Mouse (Mus musculus) heart, embryonic 11.5 days (tissue): ENCODE measurements around the gene Rgs7. TPM values are rescaled to one million over a fixed set of nuclear protein-coding genes. Genes with fewer than 3 reads are reported as not detected.

ENCODE experiments used
- ATAC-seq: fragments of 200-750 bp; cut with Nextera tagmentation; replicated peaks from 2 replicates; pipeline ENCODE4 v1.8.0; 2017; ENCODE audit warnings: moderate library complexity; ENCODE audit not compliant: insufficient number of reproducible peaks, low FRiP score, low TSS enrichment
- H3K27ac ChIP-seq: fragments of 300-500 bp; sonication (generic); 2 replicates; pipeline ENCODE4 v1.5.1; 2014; ENCODE audit warnings: mild to moderate bottlenecking, low read depth, low read length
- H3K27me3 ChIP-seq: fragments of 300-500 bp; sonication (generic); 2 replicates; pipeline ENCODE4 v1.6.1; 2014; ENCODE audit warnings: mild to moderate bottlenecking, low read length, mixed read lengths; ENCODE audit not compliant: control insufficient read depth, insufficient read depth
- H3K36me3 ChIP-seq: fragments of 300-500 bp; sonication (generic); 2 replicates; pipeline ENCODE4 v1.6.1; 2014; ENCODE audit warnings: mild to moderate bottlenecking, low read length, moderate library complexity, mixed read lengths; ENCODE audit not compliant: control insufficient read depth, insufficient read depth
- H3K4me1 ChIP-seq: fragments of 300-500 bp; sonication (generic); 2 replicates; pipeline ENCODE4 v1.6.1; 2014; ENCODE audit warnings: low read length; ENCODE audit not compliant: control insufficient read depth, insufficient read depth
- H3K4me2 ChIP-seq: fragments of 300-500 bp; sonication (generic); 2 replicates; pipeline ENCODE4 v1.6.1; 2014; ENCODE audit warnings: mild to moderate bottlenecking, moderate library complexity
- H3K4me3 ChIP-seq: fragments of 300-500 bp; sonication (generic); 2 replicates; pipeline ENCODE4 v1.5.1; 2014; ENCODE audit warnings: low read depth, low read length
- H3K9ac ChIP-seq: fragments of 300-500 bp; sonication (generic); 2 replicates; pipeline ENCODE4 v1.6.1; 2014; ENCODE audit warnings: mild to moderate bottlenecking, low read depth, low read length, moderate library complexity
- H3K9me3 ChIP-seq: fragments of 300-500 bp; sonication (generic); replicated peaks from 2 replicates; pipeline ENCODE4 v1.6.1; 2016; ENCODE audit warnings: low read length; ENCODE audit not compliant: control insufficient read depth
- WGBS: fragments of 180-500 bp; shearing (Covaris S2); extraction: QIAGEN DNeasy Blood & Tissue Kit; methylation state at CpG from one replicate; pipeline ENCODE4 v1.1.7; 2014; ENCODE audit not compliant: insufficient replicate concordance; 5-methylcytosine and 5-hydroxymethylcytosine counted together
- polyA plus RNA-seq: library from polyadenylated mRNA; unstranded; fragments of >200 nt; fragmentation: Nextera tagmentation; extraction: Ambion mirVana; gene quantifications from 2 replicates; pipeline ENCODE4 v1.2.1, GENCODE M21; 2014

The Rgs7 gene
- polyA plus RNA-seq, 1 experiment from 2014 or later = 0.57 TPM

DNA sequence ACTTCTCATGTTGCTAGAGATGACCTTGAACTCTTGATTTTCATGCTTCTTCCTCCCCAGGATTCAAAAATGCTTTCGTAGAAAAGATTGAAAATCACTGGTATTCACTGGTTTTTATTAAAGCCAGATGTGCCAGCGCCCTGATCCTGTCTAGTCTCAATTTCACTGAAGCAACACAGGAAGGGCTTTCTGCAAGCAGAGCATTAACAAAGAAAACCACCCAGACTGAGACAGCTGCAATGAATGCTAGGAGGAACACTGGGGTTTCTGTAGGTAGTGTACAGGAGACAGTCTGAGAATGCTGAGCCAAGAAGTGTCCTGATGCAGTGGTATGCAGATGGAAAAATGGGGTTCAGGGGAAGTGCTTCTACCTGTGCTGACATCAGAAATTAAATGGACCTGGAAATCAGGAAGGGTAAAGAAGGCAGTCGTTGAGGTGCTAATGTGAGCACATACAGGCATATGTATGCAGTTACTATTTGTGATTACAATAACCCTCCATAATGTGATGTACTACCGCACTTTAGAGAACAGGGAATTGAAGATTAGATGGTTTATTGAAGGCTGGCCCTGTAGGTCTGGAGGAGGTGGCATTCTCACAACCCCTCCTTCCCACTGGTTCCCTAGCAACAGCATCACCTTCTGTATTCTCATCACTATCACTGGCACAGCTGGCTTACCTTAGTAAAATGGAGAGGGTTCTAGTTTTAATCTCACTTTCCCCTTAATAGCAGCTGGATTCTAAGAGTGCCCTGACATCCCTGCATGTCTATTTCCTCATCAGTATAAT is 412.3 kb downstream of the Rgs7 start:
- no peak for ATAC-seq

DNA sequence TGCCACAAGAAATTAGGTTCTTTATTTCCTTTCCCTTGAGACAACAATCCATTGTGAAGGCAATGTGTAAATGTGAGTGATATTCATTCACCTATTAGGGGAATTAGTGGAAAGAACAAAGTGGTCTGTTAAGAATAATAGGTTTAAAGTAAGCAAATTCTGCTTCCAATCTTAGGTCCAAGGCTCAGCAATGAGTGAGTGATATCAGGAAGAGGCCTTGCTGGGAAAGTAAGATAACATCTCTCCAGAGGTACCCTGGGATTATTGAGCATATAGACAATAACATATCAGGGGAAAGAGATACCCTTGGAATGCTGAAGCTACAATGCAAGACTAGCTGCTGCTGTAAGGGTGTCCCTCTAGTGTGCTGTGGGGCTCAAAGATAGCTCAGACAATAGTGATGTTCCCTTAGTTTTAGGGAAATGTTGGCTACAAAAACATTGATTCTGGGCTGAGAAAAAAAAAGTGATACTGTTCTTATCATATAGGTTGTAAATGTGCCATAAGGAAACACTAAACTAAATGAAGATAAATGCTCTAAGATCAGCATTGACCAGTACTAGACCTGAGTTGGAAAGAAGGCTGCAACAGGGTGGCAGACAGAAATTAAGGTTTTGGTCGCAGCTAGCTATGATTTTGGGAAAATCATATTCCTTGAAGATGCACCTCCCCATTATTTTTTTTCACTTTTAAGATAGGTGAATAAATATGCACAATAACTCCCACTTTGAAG is 418.6 kb downstream of the Rgs7 start:
- no peak for ATAC-seq
- H3K4me2 ChIP-seq = no peak overlapping the region
- no peak overlapping the region for H3K9ac ChIP-seq
- 79% methylated on average over 1 of the region's 1 CpGs for WGBS
- H3K27me3 ChIP-seq = no peaks in the 10 kb centered on the region
- no peaks in the 10 kb centered on the region for H3K36me3 ChIP-seq
- no peaks in the 10 kb centered on the region for H3K9me3 ChIP-seq
- H3K4me3 ChIP-seq = no peak overlapping the region
- no peak overlapping the region for H3K27ac ChIP-seq
- H3K4me1 ChIP-seq = no peaks in the 10 kb centered on the region

More for the DNA sequence above, 412.3 kb downstream of the Rgs7 start:
- H3K4me2 ChIP-seq = no peak overlapping the region
- H3K9ac ChIP-seq = no peak overlapping the region
- H3K4me3 ChIP-seq = no peak overlapping the region
- no peaks in the 10 kb centered on the region for H3K4me1 ChIP-seq
- H3K27ac ChIP-seq = no peak overlapping the region
- no peaks in the 10 kb centered on the region for H3K9me3 ChIP-seq
- no peaks in the 10 kb centered on the region for H3K27me3 ChIP-seq
- 59% methylated on average over 4 of the region's 4 CpGs for WGBS
- H3K36me3 ChIP-seq = no peaks in the 10 kb centered on the region

DNA sequence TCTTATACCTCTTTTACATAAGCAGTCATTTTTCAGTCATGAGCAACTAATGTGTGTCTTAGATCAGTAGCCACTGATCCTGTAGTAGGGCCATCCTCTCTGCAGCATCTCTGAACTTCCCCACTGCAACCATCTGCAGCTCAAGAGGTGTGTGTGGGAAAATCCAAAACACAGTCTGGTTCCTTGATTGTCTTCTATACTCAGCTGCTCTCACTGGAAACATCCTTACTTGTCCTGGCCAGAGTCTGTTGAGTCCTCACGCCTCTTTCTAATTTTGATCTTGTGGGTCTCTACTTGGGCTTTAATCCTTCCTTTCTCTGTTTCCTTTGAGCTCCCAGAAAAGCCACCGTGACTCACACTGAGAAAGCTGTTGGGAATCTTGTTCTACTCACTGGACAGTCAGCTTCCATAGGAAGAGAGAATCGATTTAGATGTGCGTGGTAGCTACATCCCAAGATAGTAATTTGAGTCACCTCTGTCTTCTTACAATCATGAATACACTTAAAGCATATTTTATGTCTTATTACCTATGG is 422.5 kb downstream of the Rgs7 start:
- WGBS = 78% methylated on average over 4 of the region's 4 CpGs
- ATAC-seq = no peak
- no peaks in the 10 kb centered on the region for H3K27me3 ChIP-seq

DNA sequence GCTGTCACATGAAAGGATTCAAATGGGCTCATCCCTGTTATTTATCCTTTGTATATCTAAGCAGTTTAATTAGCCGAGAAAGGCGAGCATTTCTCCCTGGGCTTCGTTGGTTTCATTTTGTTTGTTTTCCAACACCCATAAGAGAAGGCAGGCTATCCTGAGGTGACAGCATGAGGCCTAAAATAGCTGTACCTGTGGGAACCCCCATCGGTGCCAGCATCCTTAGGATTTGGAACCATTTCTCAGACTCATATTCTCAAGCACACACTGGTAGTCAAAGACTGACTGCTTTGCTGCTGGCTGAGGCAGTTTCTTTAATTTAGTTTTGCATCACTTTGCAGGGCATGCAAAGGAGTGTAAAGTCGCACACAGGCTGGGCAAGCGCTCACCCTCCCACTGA is 443.2 kb downstream of the Rgs7 start:
- no peaks in the 10 kb centered on the region for H3K4me1 ChIP-seq
- no peak for ATAC-seq
- H3K9ac ChIP-seq = no peak overlapping the region
- no peak overlapping the region for H3K27ac ChIP-seq
- WGBS = 79% methylated on average over 6 of the region's 6 CpGs
- no peaks in the 10 kb centered on the region for H3K9me3 ChIP-seq
- no peak overlapping the region for H3K4me2 ChIP-seq
- no peaks in the 10 kb centered on the region for H3K27me3 ChIP-seq
- no peaks in the 10 kb centered on the region for H3K36me3 ChIP-seq
- no peak overlapping the region for H3K4me3 ChIP-seq

More for the DNA sequence above, 422.5 kb downstream of the Rgs7 start:
- Histone ChIP-seq H3K9ac (no peak overlapping the region), H3K36me3 (no peaks in the 10 kb centered on the region), H3K4me1 (no peaks in the 10 kb centered on the region), H3K4me3 (no peak overlapping the region), H3K9me3 (no peaks in the 10 kb centered on the region), H3K27ac (no peak overlapping the region), H3K4me2 (no peak overlapping the region)

DNA sequence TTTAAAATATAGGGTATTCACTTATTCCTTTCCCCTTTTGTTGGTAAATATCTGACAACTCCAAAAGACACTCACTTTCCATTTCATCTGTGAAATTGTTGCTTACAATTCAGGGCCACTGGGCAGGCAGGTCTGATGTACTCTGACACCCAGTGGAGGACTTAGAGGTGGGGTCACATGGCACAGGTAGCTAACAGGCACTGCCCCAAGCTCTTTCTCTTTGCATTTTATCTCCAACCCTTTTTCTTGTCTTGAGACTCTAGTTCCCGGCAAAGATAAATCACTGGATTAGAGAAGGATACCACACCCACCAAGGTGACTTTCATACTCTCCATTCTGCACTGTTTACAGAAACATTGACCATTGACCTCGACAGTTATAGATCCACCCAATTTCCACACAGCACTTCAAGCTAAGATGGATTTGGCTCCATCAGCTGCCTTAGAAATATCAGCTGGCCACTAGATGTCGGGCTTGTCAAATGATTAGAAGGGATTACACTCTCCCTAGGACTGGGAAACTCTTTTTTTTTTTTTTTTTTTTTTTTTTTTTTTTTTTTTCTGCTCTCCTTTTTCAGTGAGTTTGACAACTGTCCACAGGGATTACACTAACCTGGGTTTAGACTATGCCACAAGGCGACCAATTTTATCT is 451.0 kb downstream of the Rgs7 start:
- Histone ChIP-seq H3K9ac (no peak overlapping the region), H3K36me3 (no peaks in the 10 kb centered on the region), H3K4me2 (no peak overlapping the region), H3K27ac (no peak overlapping the region), H3K27me3 (no peaks in the 10 kb centered on the region), H3K9me3 (no peaks in the 10 kb centered on the region), H3K4me1 (no peaks in the 10 kb centered on the region), H3K4me3 (no peak overlapping the region)
- ATAC-seq = 0 out of 2 replicates have a peak, but pooled peaks have one; percentile 35
- 63% methylated on average over 4 of the region's 4 CpGs for WGBS

DNA sequence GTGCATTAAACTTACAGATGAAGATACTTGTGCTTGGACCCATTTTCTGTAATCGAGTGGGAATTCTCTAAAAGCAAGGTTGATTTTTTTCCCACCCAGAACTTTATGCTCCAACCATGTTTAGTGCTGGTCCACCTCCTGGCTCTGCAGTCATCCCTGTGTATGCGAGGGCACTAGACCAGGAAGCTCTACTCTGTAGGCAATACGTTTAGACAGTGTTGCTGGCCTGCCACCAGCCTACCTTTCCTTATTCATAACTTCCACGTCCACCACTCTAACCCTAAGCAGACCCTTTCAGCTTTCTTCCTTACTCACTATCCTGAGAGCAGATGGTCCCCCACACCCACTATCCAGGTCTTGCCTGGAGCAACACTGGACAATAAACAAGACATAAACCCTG is 452.3 kb downstream of the Rgs7 start:
- 76% methylated on average over 4 of the region's 4 CpGs for WGBS
- Histone ChIP-seq H3K4me1 (no peaks in the 10 kb centered on the region), H3K27ac (no peak overlapping the region), H3K9me3 (no peaks in the 10 kb centered on the region), H3K4me3 (no peak overlapping the region), H3K27me3 (no peaks in the 10 kb centered on the region), H3K36me3 (no peaks in the 10 kb centered on the region), H3K4me2 (no peak overlapping the region), H3K9ac (no peak overlapping the region)
- ATAC-seq = no peak

DNA sequence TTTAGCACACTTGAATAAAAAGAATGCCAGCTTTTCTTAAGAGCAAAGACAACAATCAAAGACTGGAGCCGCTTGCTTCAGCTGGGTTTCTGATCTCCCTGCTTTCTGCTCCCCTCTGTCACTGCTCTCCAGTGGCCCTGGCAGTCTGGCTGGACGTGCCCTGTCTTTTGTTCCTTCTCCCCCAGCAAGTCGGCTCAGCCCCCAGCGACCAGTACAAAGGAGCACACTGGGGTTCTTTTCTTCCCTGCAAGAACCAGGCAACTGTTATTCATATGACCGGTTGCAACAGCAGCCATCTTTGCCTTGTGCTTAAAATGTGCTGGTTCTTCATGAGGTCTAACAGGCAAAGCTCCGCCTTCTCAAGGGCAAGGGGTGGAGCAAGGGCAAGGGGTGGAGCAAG is 452.7 kb downstream of the Rgs7 start:
- H3K4me1 ChIP-seq = no peaks in the 10 kb centered on the region
- H3K4me3 ChIP-seq = no peak overlapping the region
- no peak for ATAC-seq
- no peak overlapping the region for H3K27ac ChIP-seq
- H3K36me3 ChIP-seq = no peaks in the 10 kb centered on the region
- no peaks in the 10 kb centered on the region for H3K9me3 ChIP-seq
- no peaks in the 10 kb centered on the region for H3K27me3 ChIP-seq
- H3K9ac ChIP-seq = no peak overlapping the region
- H3K4me2 ChIP-seq = no peak overlapping the region
- 56% methylated on average over 6 of the region's 6 CpGs for WGBS

DNA sequence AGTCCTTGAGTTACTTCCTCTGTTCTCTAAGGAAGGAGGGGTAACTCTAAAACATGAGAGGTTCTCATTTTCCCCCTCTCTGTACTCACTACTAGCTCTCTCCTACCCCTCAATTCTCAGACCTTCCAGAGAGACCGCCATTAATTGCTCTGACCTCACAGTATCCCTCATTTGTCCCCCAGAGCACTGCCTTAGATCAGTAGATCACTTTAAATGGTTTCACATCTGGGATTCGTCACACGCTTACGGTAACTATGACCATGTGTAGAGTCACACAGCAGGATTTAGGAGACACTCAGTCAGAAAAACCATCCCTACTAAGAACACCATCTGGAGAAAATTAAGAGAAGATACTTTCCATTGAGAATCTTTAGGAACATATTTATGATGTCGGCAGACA is 456.8 kb downstream of the Rgs7 start:
- no peak overlapping the region for H3K4me2 ChIP-seq
- ATAC-seq = no peak
- 72% methylated on average over 5 of the region's 5 CpGs for WGBS
- H3K4me3 ChIP-seq = no peak overlapping the region
- H3K9ac ChIP-seq = no peak overlapping the region
- no peaks in the 10 kb centered on the region for H3K36me3 ChIP-seq
- H3K4me1 ChIP-seq = no peaks in the 10 kb centered on the region
- no peaks in the 10 kb centered on the region for H3K27me3 ChIP-seq
- no peaks in the 10 kb centered on the region for H3K9me3 ChIP-seq
- no peak overlapping the region for H3K27ac ChIP-seq
